Mouse (Mus musculus): ENCODE data around the gene Plekha6.

The Plekha6 gene

GRCm38 (mm10) chr1:133210766-133211165 is 46.8 kb downstream of the Plekha6 start:
- in situ Hi-C loops (cut with MboI; ENCODE audit: low sequenced_read_pairs), result no loop called here

- in situ Hi-C loops (cut with MboI; ENCODE audit: low sequenced_read_pairs), result no loop called here
These were observed 48.3 kb downstream of the Plekha6 start for GRCm38 (mm10) chr1:133212273-133212672.

- in situ Hi-C loops (cut with MboI; ENCODE audit: low sequenced_read_pairs), result no loop called here
These were observed 49.1 kb downstream of the Plekha6 start for GRCm38 (mm10) chr1:133213098-133213497.

- in situ Hi-C loops (cut with MboI; ENCODE audit: low sequenced_read_pairs), result no loop called here
These were observed 49.9 kb downstream of the Plekha6 start for GRCm38 (mm10) chr1:133213901-133214300.

GRCm38 (mm10) chr1:133214672-133215359 is 50.8 kb downstream of the Plekha6 start:
- in situ Hi-C loops (cut with MboI; ENCODE audit: low sequenced_read_pairs), result no loop called here

GRCm38 (mm10) chr1:133215360-133215700 is 51.3 kb downstream of the Plekha6 start:
- in situ Hi-C loops (cut with MboI; ENCODE audit: low sequenced_read_pairs), result no loop called here

GRCm38 (mm10) chr1:133215753-133216152 is 51.7 kb downstream of the Plekha6 start:
- in situ Hi-C loops (cut with MboI; ENCODE audit: low sequenced_read_pairs), result no loop called here

GRCm38 (mm10) chr1:133217031-133217430 is 53.0 kb downstream of the Plekha6 start:
- in situ Hi-C loops (cut with MboI; ENCODE audit: low sequenced_read_pairs), result no loop called here

- in situ Hi-C loops (cut with MboI; ENCODE audit: low sequenced_read_pairs), result no loop called here
These were observed 55.1 kb downstream of the Plekha6 start for GRCm38 (mm10) chr1:133219106-133219505.

GRCm38 (mm10) chr1:133221459-133221858 is 57.4 kb downstream of the Plekha6 start:
- in situ Hi-C loops (cut with MboI; ENCODE audit: low sequenced_read_pairs), result no loop called here

GRCm38 (mm10) chr1:133222445-133222995 is 58.5 kb downstream of the Plekha6 start:
- in situ Hi-C loops (cut with MboI; ENCODE audit: low sequenced_read_pairs), result no loop called here

GRCm38 (mm10) chr1:133224674-133225073 is 60.7 kb downstream of the Plekha6 start:
- in situ Hi-C loops (cut with MboI; ENCODE audit: low sequenced_read_pairs), result no loop called here

- in situ Hi-C loops (cut with MboI; ENCODE audit: low sequenced_read_pairs), result no loop called here
These were observed 61.1 kb downstream of the Plekha6 start for GRCm38 (mm10) chr1:133225137-133225536.

GRCm38 (mm10) chr1:133225561-133225960 is 61.6 kb downstream of the Plekha6 start:
- in situ Hi-C loops (cut with MboI; ENCODE audit: low sequenced_read_pairs), result no loop called here

GRCm38 (mm10) chr1:133225963-133226660 is 62.1 kb downstream of the Plekha6 start:
- in situ Hi-C loops (cut with MboI; ENCODE audit: low sequenced_read_pairs), result no loop called here

GRCm38 (mm10) chr1:133226928-133227327 is 62.9 kb downstream of the Plekha6 start:
- in situ Hi-C loops (cut with MboI; ENCODE audit: low sequenced_read_pairs), result no loop called here

GRCm38 (mm10) chr1:133227378-133227777 is 63.4 kb downstream of the Plekha6 start:
- in situ Hi-C loops (cut with MboI; ENCODE audit: low sequenced_read_pairs), result no loop called here

- in situ Hi-C loops (cut with MboI; ENCODE audit: low sequenced_read_pairs), result no loop called here
These were observed 64.9 kb downstream of the Plekha6 start for GRCm38 (mm10) chr1:133228809-133229487.

GRCm38 (mm10) chr1:133231523-133232193 is 67.6 kb downstream of the Plekha6 start:
- in situ Hi-C loops (cut with MboI; ENCODE audit: low sequenced_read_pairs), result no loop called here

- in situ Hi-C loops (cut with MboI; ENCODE audit: low sequenced_read_pairs), result no loop called here
These were observed 71.9 kb downstream of the Plekha6 start for GRCm38 (mm10) chr1:133235909-133236308.

Measured in CH12F3 (cell line).